Mouse (Mus musculus): Measurements from ENCODE around the gene Mast1.

GRCm38 (mm10) chr8:84872309-84872965, 64.7 kb downstream of the Mast1 start:
- TF ChIP-seq POLR2A (IDR thresholded peaks at IDR 0.05; ENCODE audit: insufficient read length, low read depth) (no peak), USF1 (IDR thresholded peaks at IDR 0.05; ENCODE audit: low read depth) (no peak), POLR2AphosphoS2 (IDR thresholded peaks at IDR 0.05; ENCODE audit: insufficient read length, low read depth) (peak; percentile 22), MAX (IDR thresholded peaks at IDR 0.05; ENCODE audit: low read depth) (no peak), REST (IDR thresholded peaks at IDR 0.05; ENCODE audit: insufficient read depth, insufficient read length) (no peak), MYOD1 (IDR thresholded peaks at IDR 0.05; ENCODE audit: control insufficient read depth in 1 of 3, insufficient read length in 2 of 3, low read depth in 2 of 3) (peak in 2 of 3 experiments; percentile 44 to 69), TCF12 (IDR thresholded peaks at IDR 0.05; ENCODE audit: insufficient read depth, poor library complexity, severe bottlenecking) (no peak), CEBPB (IDR thresholded peaks at IDR 0.05; ENCODE audit: insufficient read depth, poor library complexity, severe bottlenecking) (no peak), MYOG (IDR thresholded peaks at IDR 0.05; ENCODE audit: control insufficient read depth in 1 of 3, insufficient read depth in 1 of 3, insufficient read length in 2 of 3, low read depth in 2 of 3) (no peak), E2F4 (IDR thresholded peaks at IDR 0.05; ENCODE audit: insufficient read depth) (no peak), SRF (IDR thresholded peaks at IDR 0.05; ENCODE audit: control insufficient read depth, insufficient read length, low read depth) (no peak), TCF3 (IDR thresholded peaks at IDR 0.05; ENCODE audit: insufficient read length, low read depth) (no peak)
